Mouse (Mus musculus) liver, embryonic 14.5 days (tissue): Measurements from ENCODE around the gene Lpp. TPM values are rescaled to one million over a fixed set of nuclear protein-coding genes. Genes with fewer than 3 reads are reported as not detected.

Source experiments
- ATAC-seq: fragments of 200-750 bp; cut with Nextera tagmentation; 2 replicates; pipeline ENCODE4 v1.8.0; 2017; ENCODE audit warnings: moderate number of reproducible peaks, mild to moderate bottlenecking, moderate library complexity; ENCODE audit not compliant: insufficient read depth
- DNase-seq, 3 experiments: peaks; one replicate each; pipeline ENCODE4 v3.0.0-alpha.2; 2012 to 2013; ENCODE audit warnings: low read depth in 3 of 3, low spot score in 3 of 3
- H3K27ac ChIP-seq: fragments of 300-500 bp; sonication (generic); 2 replicates; pipeline ENCODE4 v1.5.1; 2014; ENCODE audit warnings: moderate library complexity, mild to moderate bottlenecking, control low read depth, inconsistent platforms
- H3K27me3 ChIP-seq: fragments of 300-500 bp; sonication (generic); 2 replicates; pipeline ENCODE4 v1.6.1; 2014; ENCODE audit warnings: mild to moderate bottlenecking, low read length, moderate library complexity; ENCODE audit not compliant: control insufficient read depth, insufficient read depth
- H3K36me3 ChIP-seq: fragments of 300-500 bp; sonication (generic); replicated peaks from 2 replicates; pipeline ENCODE4 v1.6.1; 2014; ENCODE audit warnings: low read depth; ENCODE audit not compliant: control insufficient read depth, insufficient read depth
- H3K4me1 ChIP-seq, 2 experiments: fragments of 200-500 bp in 1 of 2; fragments of 300-500 bp in 1 of 2; sonication (generic) in 1 of 2; replicated peaks; 2 replicates each; pipeline ENCODE4 v1.6.1; 2012 to 2014; ENCODE audit warnings: antibody characterized with exemption in 1 of 2, inconsistent platforms in 1 of 2, low read length in 1 of 2; ENCODE audit not compliant: control insufficient read depth in 2 of 2, insufficient read depth in 2 of 2
- H3K4me2 ChIP-seq: fragments of 300-500 bp; sonication (generic); 2 replicates; pipeline ENCODE4 v1.6.1; 2014; ENCODE audit warnings: low read depth, mild to moderate bottlenecking, control low read depth, moderate library complexity
- H3K4me3 ChIP-seq, 2 experiments: fragments of 200-500 bp in 1 of 2; fragments of 300-500 bp in 1 of 2; sonication (generic) in 1 of 2; 2 replicates each; pipeline ENCODE4 v1.5.1; 2012 to 2014; ENCODE audit warnings: low read depth in 2 of 2, low read length in 2 of 2, mild to moderate bottlenecking in 2 of 2, control low read depth in 1 of 2, inconsistent platforms in 1 of 2, moderate library complexity in 1 of 2; ENCODE audit not compliant: insufficient read depth in 1 of 2
- H3K9ac ChIP-seq: fragments of 300-500 bp; sonication (generic); replicated peaks from 2 replicates; pipeline ENCODE4 v1.6.1; 2014; ENCODE audit warnings: mild to moderate bottlenecking, control low read depth, moderate library complexity
- H3K9me3 ChIP-seq: fragments of 300-500 bp; sonication (generic); 2 replicates; pipeline ENCODE4 v1.6.1; 2016; ENCODE audit warnings: low read length, mixed read lengths; ENCODE audit not compliant: control insufficient read depth
- CTCF ChIP-seq: IDR thresholded peaks from 2 replicates; pipeline ENCODE4 v1.5.1; 2016; ENCODE audit warnings: antibody characterized with exemption, low read depth, control low read depth
- EP300 ChIP-seq: IDR thresholded peaks from 2 replicates; pipeline ENCODE4 v1.6.1; 2016; ENCODE audit warnings: antibody characterized with exemption, low read depth
- WGBS: fragments of 180-500 bp; shearing (Covaris S2); extraction: QIAGEN DNeasy Blood & Tissue Kit; methylation state at CpG from one replicate; pipeline ENCODE4 v1.1.7; 2014; ENCODE audit not compliant: insufficient replicate concordance; 5-methylcytosine and 5-hydroxymethylcytosine counted together
- polyA plus RNA-seq, 2 experiments: library from polyadenylated mRNA; depleted of rRNA in 1 of 2; stranded (reverse) in 1 of 2; unstranded in 1 of 2; fragments of >200 nt; fragmentation: Nextera tagmentation in 1 of 2; extraction: Ambion mirVana in 1 of 2; gene quantifications; 2 replicates each; pipeline versions ENCODE4 v1.2.1 to v1.2.3; 2012 to 2014

Lpp gene
- polyA plus RNA-seq, 2 experiments, result 1.4 to 4.3 TPM

DNA sequence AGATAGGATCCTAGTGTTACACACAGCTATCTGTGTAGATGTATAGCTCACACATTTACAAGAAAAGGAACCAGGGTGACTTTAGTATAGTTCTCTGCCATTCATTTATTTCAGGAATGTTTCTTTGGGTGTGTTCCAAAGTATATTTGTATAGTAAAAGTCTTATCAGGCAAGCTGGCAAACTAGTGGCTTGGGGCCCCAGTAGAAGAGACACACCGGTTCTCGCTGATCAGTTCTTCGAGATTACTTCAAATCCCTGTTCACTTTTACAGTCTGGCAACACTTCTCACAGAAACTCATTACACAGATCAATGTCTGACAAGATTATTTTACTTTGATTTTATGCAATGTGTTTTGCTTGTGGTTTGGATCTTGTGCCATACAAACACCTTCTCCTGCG is 408.0 kb downstream of the Lpp start:
- no peaks in the 10 kb centered on the region for H3K27me3 ChIP-seq
- no peak overlapping the region for H3K27ac ChIP-seq
- ATAC-seq (no peak), DNase-seq (no peak)
- no peaks in the 10 kb centered on the region for H3K4me1 ChIP-seq
- no peak for TF ChIP-seq CTCF
- no peak for TF ChIP-seq EP300
- H3K9me3 ChIP-seq, result no peaks in the 10 kb centered on the region
- no peak overlapping the region for H3K9ac ChIP-seq
- WGBS, result 61% methylated on average over 4 of the region's 4 CpGs
- H3K4me3 ChIP-seq, result no peak overlapping the region
- H3K4me2 ChIP-seq, result no peak overlapping the region
- no peaks in the 10 kb centered on the region for H3K36me3 ChIP-seq

- no peak for DNase-seq
- TF ChIP-seq EP300, result no peak
- TF ChIP-seq CTCF, result no peak
- H3K27me3 ChIP-seq, result no peaks in the 10 kb centered on the region
- no peaks in the 10 kb centered on the region for H3K4me1 ChIP-seq
- no peak for ATAC-seq
- no peak overlapping the region for H3K9ac ChIP-seq
- 63% methylated on average over 1 of the region's 1 CpGs for WGBS
- no peaks in the 10 kb centered on the region for H3K36me3 ChIP-seq
- no peak overlapping the region for H3K4me3 ChIP-seq
- H3K9me3 ChIP-seq, result no peaks in the 10 kb centered on the region
- no peak overlapping the region for H3K27ac ChIP-seq
- no peak overlapping the region for H3K4me2 ChIP-seq
Observed at GRCm38 (mm10) chr16:24801780-24802179, 408.5 kb downstream of the Lpp start.

DNA sequence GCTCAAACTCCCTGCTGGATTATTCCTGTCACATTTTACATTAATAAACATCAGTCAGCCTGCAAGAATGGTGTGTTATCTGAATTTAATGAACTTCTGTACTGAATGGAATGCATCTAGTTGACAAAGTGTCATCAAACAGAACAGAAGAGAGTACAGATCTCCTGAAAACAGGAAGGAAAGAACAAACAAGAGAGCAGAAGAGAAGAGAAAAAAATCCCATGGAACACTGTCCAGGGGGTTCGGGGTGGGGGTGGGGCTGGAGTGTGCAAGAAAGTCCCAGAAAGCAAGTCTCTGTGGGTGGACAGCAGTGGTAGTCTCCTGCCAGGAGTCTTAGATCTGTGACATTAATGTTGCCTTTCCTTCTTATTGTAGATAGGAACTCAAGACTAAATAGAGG is 412.8 kb downstream of the Lpp start:
- H3K4me1 ChIP-seq, result no peaks in the 10 kb centered on the region
- no peak for DNase-seq
- WGBS, result 44% methylated on average over 1 of the region's 1 CpGs
- no peak overlapping the region for H3K9ac ChIP-seq
- TF ChIP-seq EP300 (no peak), CTCF (no peak)
- no peak overlapping the region for H3K4me3 ChIP-seq
- H3K27me3 ChIP-seq, result no peaks in the 10 kb centered on the region
- no peaks in the 10 kb centered on the region for H3K36me3 ChIP-seq
- no peak for ATAC-seq
- H3K9me3 ChIP-seq, result no peaks in the 10 kb centered on the region
- H3K4me2 ChIP-seq, result no peak overlapping the region
- H3K27ac ChIP-seq, result no peak overlapping the region

- Histone ChIP-seq H3K27ac (no peak overlapping the region), H3K9me3 (no peaks in the 10 kb centered on the region), H3K9ac (no peak overlapping the region), H3K4me1 (no peaks in the 10 kb centered on the region), H3K4me2 (no peak overlapping the region), H3K27me3 (no peaks in the 10 kb centered on the region), H3K36me3 (no peaks in the 10 kb centered on the region), H3K4me3 (no peak overlapping the region)
- no peak for DNase-seq
- 42% methylated on average over 4 of the region's 4 CpGs for WGBS
- TF ChIP-seq CTCF (no peak), EP300 (no peak)
- no peak for ATAC-seq
Observed at GRCm38 (mm10) chr16:24807565-24807964, 414.3 kb downstream of the Lpp start.

GRCm38 (mm10) chr16:24809811-24810210 is 416.5 kb downstream of the Lpp start:
- DNase-seq, result no peak
- H3K4me1 ChIP-seq, result no peaks in the 10 kb centered on the region
- TF ChIP-seq EP300 (no peak), CTCF (no peak)
- no peak overlapping the region for H3K9ac ChIP-seq
- no peaks in the 10 kb centered on the region for H3K9me3 ChIP-seq
- no peak overlapping the region for H3K27ac ChIP-seq
- H3K36me3 ChIP-seq, result no peaks in the 10 kb centered on the region
- H3K4me2 ChIP-seq, result no peak overlapping the region
- no peak for ATAC-seq
- no peak overlapping the region for H3K4me3 ChIP-seq
- no peaks in the 10 kb centered on the region for H3K27me3 ChIP-seq
- 59% methylated on average over 6 of the region's 6 CpGs for WGBS

DNA sequence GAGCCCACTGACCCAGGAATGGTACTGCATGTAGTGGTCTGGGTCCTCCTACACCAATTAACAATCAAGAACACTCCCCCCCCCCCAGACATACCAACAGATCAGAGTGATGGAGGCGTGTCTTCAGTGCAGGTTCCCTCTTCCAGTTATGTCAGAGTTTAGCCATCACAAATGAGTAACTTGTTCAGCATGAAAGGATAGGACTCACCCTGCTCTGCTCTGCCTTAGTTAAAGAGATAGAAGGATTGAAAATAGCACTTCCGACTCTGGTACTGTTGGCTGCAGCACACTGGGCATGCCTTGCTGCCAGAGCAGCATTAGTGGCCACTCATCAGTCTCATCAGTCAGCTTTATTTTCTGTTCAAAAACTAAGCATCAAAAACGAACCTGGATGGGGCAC is 423.3 kb downstream of the Lpp start:
- Histone ChIP-seq H3K4me2 (no peak overlapping the region), H3K9me3 (no peaks in the 10 kb centered on the region), H3K27ac (no peak overlapping the region), H3K36me3 (no peaks in the 10 kb centered on the region), H3K4me3 (no peak overlapping the region), H3K9ac (no peak overlapping the region), H3K27me3 (no peaks in the 10 kb centered on the region), H3K4me1 (no peaks in the 10 kb centered on the region)
- 44% methylated on average over 3 of the region's 3 CpGs for WGBS
- no peak for DNase-seq
- TF ChIP-seq CTCF (no peak), EP300 (no peak)
- ATAC-seq, result no peak
